Mouse (Mus musculus): Measurements from ENCODE around the gene Jph2.

The Jph2 gene

DNA sequence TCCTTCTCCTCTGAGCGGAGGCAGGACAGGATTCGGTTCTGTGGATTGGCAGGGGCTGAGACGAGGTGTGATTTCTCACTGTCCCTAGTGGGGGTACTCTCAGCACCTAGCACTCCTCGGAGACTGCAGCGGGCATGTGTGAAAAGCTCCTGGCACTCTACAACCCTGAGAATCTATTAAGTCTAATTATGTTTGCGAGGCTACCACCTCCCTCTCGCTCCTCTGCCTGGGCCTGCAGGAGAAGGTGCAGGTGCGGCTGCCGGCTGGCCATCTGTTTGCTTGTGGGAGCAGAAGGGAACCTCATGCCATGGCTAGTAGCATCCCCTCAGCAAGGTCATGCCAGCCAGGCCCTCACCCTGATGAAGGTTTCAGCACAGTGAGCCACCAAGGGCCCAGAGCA is 94.8 kb downstream of the Jph2 start:
- no peak for DNase-seq (ENCODE audit: low spot score in 2 of 2)

DNA sequence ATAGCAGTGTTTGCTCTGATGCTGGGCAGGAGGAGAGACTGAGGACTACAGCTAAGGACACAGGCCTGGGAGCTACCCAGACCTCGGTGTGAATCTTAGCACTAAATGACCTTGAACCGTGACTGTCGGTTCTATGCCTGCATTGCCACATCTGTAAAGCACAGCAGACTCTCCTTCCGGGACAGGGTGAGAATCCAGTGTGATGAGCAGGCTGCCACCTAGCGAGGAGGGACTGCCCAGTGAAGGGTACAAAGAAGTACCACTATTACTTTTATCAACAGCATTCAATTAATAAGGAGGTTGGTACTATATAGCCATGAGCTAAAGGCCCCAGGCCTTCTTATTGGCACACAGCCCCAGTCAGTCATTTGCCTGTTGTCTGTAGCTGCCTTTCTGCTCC is 96.2 kb downstream of the Jph2 start:
- no peak for DNase-seq (ENCODE audit: low spot score in 2 of 2)

DNA sequence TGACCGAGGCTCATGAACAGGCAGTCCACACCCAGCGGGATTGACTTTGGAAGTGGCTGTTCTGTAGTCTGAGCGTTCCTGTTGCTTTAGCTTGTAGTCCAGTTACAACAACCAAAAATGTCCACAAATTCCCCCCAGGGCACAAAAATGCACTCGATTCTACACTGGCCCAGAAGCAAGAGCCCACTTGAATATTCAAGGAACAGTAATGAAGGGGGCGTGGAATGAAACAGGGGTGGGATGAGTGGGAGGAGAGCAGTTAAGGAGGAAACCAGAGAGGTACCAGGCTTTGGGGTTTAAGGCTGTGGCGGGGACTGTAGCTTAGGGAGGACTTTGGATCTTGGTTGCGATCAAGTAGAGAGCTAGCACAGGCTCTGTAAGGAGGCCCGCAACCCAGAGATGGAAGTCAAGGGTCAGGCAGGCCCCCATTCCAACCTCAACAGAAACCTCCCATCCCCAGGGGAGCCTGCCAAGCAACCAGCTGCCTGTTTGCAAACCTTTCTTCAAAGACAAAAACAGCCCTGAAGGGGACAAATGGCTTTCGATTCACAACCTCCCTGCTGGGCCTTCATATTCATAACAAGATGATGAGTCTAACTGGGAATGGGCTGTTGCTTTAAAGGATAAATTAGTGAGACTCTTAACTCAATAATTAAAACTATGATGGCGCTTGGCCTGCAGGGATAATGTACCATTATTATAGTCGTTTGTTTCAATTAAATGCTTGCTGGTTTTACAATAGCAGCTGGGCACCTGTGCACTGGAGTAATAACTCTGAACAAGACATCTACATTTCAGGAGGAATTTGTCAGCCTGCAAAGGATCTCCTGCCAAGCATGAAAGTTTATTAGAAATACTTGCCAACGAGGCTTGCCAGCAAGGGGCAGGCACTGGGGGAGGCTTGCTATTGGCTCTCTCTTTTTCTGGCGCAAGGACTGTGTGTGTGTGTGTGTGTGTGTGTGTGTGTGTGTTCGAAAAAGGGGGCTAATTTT is 97.4 kb downstream of the Jph2 start:
- no peak for DNase-seq (ENCODE audit: low spot score in 2 of 2)

DNA sequence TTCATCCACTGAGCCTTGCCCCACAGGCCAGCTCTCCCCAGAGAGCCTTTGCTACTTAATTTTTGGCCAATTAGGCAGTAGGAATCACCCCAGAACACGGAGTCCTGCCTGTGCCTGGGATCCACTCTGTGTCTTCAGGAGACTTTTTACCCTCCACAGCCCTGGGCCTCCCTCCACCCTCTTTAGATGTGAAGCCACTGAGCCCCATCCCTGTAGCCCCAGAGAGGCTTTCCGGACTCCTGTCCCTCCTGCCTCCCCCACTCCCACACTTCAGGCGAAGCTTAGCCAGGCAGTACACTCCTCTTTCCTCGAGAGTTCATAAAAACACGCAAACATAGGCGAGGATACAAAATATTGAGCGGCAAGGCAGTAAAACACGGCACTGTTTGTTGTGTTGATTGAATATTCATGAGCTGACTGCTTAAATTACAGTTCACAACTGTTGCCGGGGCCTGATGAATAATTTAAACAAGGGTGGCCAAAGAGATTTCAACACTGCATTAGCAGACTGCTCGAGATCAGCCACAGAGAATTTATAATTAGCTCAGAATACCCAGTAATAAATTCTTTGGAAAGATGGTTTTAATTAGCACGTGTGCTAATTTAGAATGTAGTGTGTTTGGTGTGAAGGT is 100.7 kb downstream of the Jph2 start:
- DNase-seq (ENCODE audit: low spot score in 2 of 2) = no peak

DNA sequence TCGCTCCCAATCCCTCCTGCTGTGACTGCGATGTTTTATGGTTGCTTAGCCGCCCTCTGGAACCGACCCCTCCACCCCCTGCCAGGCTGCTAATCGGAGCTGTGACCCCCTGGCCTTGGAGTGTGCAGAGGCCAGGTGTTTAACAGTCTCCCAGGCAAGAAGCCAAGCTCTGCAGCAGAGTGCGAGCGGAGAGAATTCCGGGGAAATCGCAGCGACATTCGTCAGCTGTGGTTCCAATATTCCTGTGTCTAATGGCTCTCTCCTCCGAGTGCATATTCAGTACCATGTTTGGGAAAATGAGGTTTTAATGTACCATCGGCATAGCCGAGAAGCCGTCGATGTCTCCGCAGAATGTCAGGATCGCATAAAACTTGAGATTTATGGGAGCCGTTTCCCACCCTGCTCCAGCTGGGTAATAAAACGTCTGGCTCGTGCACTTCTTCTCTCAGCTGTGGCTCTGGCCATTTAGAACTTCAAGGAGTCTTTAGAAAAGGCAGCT is 108.9 kb downstream of the Jph2 start:
- DNase-seq (ENCODE audit: low spot score in 2 of 2) = peak in 1 of 2 experiments; percentile 11

All from urinary bladder, adult 18-20 months (tissue).